Mouse (Mus musculus) heart, postnatal 14 days (tissue): ENCODE measurements around the gene Tlr8. TPM values are rescaled to one million over a fixed set of nuclear protein-coding genes. Genes with fewer than 3 reads are reported as not detected.
"Not testable (repeated sequence)": the region's sequence is repeated elsewhere in the genome, so short reads cannot be mapped to it uniquely, and the experiment has no call there.

Experiments used
- DNase-seq, 2 experiments: peaks; one replicate each; pipeline ENCODE4 v3.0.0; 2021 to 2022
- intact Hi-C: fragments of 180-260 bp; cut with DNase I; formaldehyde crosslinking; loops from one replicate; pipeline ENCODE4 v1.15.1; 2025
- long read RNA-seq, 2 experiments: library from polyadenylated mRNA; stranded (forward); transcript quantifications; one replicate each; pipeline ENCODE4 v2.0.0; 2021
- total RNA-seq, 2 experiments: library from RNA; stranded (reverse); gene quantifications; 2 replicates each; pipeline ENCODE4 v1.2.3; 2021

Gene Tlr8
- total RNA-seq, result 1 to 10 TPM; 1.9 to 2.2 TPM
- long read RNA-seq, experiment 1, result 0 reads
- long read RNA-seq, experiment 2, result 0 reads

DNA sequence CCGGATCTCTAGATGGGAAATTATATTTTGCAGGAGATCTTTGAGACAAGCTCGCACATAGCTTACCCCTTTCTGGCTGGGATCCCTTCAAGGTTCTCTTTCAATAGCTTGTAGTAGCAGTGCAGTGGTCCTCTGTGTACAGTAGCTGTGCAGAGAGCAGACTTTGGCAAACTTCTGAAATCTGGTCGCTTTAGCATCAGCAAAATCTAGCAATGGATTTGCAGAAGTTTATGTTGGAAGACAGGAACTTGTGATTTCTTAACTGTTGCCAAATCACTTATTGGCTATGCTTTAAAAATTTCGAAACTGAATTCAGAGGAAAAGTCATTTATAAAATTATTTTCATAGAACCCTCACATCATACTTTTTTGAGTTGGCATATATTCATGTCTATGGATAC is at the start of gene Tlr8:
Tlr8 (minus strand) TSS at position 244 of the 400 bp plus-strand sequence.
- intact Hi-C loops, result no loop called here
- DNase-seq, result no peak

DNA sequence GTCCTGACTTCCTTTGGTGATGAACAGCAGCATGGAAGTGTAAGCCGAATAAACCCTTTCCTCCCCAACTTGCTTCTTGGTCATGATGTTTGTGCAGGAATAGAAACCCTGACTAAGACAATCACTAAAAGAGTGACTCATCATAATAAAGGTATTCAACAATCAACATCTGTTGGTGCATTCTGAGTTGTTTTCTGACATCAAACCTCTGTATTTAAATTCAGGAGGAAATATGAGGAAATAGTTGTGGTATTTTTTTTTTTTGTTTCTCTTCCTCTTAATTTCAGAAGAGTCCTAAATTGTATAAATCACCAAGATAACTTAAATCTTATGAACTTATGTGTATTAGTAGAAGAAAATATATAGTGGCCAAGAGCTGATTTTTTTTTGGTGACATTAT is 37.9 kb upstream of the Tlr8 start:
- intact Hi-C loops, DNase-seq: not testable (repeated sequence)

DNA sequence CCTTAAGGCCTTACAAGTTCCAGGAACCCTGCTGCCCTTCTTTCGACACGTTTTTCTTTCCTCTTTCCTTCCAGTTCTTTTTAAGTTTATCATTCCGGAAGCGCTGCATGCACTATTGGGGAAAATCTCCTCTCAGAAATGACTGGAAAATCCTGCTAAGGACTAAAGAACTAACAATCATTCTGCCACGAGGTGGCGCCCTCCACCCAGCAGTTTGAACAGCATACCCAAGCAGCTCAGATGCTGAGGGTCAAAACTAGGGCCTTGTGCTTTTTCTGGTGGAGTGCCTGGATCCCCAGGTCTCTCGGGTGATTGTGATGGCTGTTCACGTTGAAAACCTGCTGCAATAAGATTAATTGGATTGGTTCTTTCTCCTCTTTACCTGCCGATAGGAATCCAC is 12.8 kb upstream of the Tlr8 start:
- peak; percentile 62 to 74 for DNase-seq
- intact Hi-C loops, result no loop called here

DNA sequence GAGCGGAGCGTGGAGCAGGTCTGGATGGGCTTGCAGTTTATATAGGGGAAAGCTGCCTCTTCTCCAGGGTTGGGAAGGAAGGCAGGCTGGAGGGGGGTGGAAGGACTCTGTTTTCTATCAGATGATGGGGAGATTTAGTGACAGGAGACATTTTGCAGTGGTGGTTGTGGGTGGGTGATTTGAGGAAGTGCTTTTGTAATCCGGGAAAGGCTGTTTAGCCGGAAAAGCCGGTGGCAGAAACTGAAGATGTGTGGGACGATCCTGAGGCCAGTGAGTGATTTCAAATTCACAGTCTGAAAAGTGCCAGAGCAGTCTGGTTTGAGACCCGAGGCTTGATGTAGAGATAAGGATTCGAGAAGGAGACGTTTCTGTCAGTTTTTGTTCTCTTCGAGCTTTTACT is 12.4 kb upstream of the Tlr8 start:
- intact Hi-C loops, result no loop called here
- DNase-seq, result no peak

DNA sequence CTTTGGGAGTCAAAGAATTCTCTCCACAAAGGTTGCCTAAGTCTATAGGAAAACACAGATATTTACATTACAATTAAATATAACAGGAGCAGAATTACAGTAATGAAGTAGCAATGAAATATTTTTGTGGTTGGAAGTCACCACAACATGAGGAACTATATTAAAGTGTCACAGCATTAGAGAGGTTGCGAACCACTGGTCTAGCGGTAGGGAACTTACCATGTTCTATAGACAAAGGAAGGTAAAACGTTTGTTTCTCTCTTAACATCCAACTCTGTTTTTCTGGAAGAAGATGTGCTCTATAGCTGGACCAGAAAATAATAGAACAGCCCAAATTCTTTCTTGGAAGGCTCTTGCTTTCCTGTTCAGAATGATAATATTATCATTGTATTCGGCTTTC is 599 bp downstream of the Tlr8 start:
- DNase-seq, result no peak
- intact Hi-C loops, result no loop called here

DNA sequence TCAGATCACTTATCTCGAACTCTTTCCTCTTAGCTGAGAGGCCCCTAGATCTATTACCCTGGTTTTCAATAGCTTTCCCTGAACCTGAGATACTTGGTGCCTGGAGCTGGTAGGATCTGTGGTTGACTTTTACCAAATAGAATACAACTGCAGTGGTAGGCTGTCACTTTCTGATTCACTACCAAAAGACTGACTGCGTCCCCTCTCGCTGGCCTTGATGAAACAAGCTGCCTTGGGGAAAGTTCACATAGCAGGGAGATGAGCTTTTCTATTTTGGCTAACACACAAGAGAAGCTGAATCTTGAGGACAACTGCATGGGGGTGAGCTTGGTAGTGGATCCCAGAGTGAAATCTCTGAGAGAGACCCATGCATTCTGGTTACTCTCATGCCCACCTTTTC is 22.4 kb downstream of the Tlr8 start:
- intact Hi-C loops, result no loop called here
- DNase-seq, result no peak

DNA sequence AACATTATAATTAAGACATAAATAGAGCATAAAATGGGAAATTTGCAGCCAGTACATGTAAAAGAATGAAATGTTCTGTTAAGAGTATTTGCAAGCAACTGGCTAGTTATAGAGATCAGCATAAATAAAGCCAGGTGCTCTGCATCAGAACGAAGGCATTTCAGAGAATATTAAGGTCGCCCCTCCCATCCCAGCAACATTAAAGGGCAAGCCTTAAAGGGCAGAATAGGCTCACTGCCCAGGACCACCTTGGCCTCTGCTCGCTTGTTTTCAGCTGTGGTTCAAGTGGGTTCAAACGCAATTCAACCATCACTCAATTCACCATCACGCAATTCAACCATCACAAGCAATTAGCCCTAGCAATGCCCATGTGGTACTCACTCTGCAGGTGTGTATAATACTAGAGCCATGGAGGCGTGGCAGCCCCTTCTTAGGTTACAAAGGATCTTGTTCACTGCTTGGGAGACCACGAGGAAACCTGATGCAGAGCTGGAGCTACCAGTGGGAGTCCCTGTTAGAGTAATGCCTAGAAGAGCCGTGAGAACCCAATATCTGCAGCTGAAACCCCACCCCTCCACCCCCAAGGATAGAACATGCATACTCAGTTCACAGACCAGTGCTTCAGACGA is 24.7 kb downstream of the Tlr8 start:
- DNase-seq, result no peak
- intact Hi-C loops, result loop anchor here (10.0 kb wide), 1 partner anchor 1075 kb away; no protein-coding TSS in a partner anchor

DNA sequence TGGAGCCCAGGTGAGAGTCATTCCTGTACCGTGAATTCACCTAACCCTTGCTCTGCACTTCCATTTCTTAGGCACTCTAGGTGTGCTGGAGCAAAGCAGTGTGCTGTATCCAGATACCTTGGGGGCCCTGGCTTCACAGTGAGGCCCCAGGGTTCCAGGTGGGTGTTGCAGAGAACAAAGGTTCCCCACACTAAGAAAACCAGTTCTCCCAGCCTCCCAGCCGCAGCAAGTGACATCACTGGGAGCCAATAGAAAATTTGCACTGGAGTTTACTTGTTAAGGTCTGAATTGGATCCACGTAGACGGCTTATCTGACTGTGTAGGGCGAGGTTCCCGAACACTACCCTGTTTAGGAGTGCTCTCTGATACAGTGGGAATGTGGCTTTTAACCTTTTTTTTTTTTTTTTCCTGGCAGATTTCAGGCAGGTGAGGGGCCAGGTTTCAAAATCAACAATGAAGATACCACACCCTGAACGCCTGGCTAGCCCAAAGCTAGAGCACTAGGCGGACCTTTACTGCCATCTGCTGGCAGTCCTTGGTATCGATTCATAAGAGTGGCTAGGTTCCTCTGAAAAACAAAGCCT is 30.9 kb downstream of the Tlr8 start:
- peak; percentile 71 to 83 for DNase-seq
- intact Hi-C loops, result loop anchor here (1.0 to 10.0 kb wide), 2 partner anchors 572 to 1068 kb away; no protein-coding TSS in a partner anchor

DNA sequence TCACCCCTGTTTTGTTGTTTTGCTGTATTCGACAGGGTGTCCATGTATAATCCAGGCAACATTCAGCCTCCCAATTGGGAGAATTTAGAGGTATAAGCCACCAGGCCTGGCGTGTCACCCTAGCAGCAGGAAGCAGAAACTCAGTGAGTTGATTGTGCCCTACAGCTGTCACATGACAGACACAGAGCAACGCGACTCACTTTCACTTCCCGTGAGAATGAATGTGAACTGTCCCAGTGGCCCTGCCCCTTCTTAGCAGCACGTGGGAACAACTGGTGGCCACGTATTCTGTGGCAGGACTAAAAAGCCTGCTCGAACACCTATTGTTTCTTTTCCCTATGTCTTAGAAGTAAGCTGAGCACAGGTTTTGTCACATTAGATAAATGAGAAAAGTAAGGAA is 33.0 kb downstream of the Tlr8 start:
- intact Hi-C loops, result loop anchor here (10.0 kb wide), 1 partner anchor 1066 kb away; no protein-coding TSS in a partner anchor
- DNase-seq, result no peak

DNA sequence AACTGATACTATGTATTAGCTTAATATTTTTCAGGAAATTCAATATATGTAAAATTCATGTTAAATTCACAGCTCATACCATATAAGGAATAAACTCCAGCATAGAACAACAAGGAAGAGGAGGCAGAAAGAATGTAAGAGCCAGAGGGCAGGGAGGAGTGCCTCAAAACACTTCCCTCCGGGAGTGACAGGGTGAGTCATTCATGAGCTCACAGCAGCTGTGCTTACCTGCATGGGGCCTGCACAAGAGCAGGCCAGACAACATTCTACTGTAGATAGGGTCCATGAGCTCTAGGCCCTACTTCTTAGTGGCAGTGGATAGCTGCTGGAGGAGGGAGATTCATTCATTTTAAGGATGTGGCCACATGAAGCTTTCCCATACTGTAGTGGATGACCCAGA is 34.3 kb downstream of the Tlr8 start:
- intact Hi-C loops, result loop anchor here (10.0 kb wide), 1 partner anchor 1065 kb away; no protein-coding TSS in a partner anchor
- no peak for DNase-seq

DNA sequence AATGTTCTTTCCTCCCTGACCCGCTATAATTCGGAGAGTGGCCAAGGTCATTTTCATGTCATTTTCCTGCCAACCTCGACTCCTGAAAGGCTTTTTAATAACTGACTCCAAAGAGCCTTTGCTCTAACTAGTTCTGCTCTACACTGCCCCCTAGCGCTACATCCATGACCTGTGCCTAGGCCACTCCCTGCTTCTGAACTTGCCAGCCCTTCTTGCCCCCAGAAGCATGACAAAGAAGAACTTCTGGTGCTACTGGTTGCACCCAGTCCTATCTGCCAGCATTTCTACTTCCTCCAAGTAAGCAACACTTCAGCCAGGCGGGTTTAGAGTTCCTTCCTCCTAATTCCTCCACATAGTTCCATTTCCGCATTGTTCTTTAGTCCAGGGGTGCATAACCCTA is 34.9 kb downstream of the Tlr8 start:
- intact Hi-C loops, result no loop called here
- peak; percentile 45 to 66 for DNase-seq

DNA sequence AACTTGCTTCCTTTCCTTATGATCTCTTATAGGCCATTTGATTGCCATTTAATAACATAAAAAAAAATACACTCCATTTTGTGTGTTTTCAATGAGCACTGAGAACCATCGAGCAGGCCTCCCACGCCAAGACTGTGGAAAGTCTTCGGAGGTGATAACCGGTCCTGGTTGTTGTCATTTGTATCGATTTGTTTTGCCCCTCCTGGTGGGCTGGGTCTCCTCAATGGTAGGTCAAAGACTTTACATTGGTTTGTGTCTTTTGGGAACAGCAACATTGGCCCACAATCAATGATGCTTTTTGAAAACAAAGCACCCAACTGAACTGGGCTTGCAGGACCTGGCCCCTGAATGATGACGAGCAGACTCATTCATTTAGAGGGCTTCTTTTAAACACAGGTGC is 36.4 kb downstream of the Tlr8 start:
- no peak for DNase-seq
- intact Hi-C loops, result no loop called here

DNA sequence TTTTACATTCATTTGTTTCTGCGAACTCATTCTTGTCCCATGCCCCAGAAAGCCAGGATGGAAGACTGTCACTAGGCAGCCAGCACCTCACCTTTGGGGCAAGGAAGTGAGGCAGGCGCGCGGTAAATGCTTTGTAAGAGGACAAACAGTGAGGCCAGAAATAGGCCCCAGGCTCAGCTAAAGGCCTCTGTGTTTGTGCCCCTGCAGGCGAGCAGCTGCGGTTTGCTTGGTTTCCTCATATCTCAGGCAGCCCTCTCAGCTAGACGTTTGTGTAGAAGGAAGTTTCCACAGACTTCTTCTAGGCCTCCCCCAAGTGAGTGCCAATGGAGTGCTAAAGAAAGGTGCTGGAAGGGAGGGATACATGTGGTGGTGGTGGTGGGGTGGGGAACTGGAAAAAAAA is 37.0 kb downstream of the Tlr8 start:
- intact Hi-C loops, result no loop called here
- no peak for DNase-seq

DNA sequence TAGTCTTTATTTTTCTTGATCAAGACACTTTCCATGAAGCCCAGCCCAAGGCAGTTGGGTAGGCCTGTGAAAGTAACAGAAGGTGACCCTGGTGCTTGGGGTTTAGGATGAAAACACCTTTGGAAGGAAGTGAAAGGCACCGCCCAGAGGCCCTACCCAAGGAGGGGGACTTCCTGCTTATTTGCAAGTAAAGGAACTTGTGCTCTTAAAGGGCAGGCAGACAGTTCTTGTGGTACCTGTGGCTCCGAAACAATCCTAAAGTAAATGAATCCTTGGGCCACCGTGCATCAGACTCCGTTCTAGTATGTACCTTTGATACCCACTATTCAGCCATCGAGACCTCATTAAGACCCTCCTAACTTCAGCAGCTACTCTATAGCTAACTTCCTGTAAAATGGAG is 37.6 kb downstream of the Tlr8 start:
- intact Hi-C loops, result no loop called here
- DNase-seq, result no peak

DNA sequence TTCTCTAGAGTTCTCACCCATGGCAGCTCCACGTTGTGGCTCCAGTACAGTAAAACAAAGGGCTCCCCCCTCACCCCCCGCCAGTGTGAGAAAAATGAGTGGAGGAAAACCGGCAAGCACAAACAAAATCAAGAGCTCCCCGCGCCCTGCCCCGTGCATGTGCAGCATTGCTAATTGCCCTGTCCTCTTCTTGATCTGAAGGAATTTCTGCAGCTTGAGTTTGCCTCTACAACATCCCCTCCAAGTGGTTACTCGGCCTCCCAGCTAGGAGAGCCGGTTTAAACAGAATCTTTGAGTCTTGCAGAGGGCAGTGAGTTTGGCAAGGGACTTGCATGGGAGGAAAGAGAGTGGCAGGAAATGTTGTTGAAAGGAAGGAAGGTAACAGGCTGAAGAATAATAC is 51.4 kb downstream of the Tlr8 start:
- intact Hi-C loops, result no loop called here
- DNase-seq, result peak; percentile 26 to 54

DNA sequence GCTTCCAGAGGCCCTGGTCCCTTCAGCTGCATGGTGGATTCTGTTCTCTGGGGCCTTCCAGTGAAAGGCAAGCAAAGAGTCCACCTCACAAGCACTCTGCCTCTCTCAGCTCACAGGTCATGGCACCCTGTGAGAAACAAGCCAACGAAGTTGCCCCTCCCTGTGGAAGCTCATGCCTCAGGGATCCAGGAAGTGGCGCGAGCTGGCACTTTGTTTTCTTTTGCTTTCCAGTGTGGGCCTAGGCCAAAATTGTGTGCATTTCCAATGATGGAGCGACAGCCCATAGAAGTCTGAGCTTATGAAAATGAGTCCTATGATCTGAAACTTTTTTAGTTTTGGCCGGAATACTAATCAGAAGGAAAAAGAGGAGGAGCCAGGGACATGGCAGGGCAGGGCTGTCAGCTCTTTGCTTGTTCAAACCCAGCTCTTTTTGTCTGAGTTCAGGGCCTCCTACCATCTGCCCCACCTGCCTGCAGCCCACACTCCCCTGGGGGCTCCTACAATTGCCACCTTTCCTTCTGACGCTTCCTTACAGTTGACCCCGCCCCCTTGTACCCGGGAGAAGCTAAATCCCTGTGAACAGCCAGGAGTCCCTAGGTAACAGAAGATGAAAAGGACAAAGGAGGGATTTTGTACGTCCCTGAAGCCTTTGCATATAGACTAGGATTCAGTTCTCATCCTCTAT is 52.1 kb downstream of the Tlr8 start:
- intact Hi-C loops, result no loop called here
- DNase-seq, result no peak

DNA sequence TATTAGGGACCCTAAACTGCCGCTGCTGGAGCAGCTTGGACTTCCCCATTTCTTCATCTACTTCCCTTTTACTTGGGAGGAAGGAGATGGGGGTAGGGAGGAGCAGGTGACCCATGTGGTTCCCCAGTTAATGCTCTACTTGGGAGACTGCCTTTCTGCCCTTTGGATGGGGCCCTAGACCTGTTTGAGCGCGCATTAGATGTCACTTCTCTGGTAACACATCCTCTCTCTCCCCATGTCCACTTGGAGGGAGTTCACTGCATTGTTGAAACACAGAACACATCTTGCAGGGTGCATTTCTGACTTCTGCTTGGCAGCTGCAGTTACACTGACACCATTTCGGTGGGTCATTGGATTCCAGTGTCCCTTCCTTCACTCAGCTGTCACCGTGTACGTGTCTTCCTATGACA is 53.8 kb downstream of the Tlr8 start:
- intact Hi-C loops, result no loop called here
- peak in 1 of 2 experiments; percentile 22 for DNase-seq

DNA sequence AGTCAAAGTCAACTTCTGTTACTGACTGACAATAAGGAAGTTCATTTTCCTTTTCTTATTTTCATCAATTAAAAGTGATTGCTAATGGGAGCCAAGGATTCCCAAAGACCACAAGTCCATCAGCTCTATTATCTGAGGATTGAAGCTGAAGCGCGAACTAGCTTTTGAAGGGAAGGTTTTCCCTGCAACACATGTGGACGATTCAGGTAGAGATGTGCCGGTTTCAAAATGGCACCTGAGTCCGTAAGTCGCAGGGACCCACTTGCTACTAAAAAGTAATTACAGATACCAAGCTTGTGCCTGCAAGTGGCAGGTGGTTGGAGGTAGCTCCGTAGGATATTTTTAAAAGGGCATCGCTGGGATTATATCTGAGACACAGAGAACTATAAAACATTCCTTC is 54.3 kb downstream of the Tlr8 start:
- intact Hi-C loops, result loop anchor here (10.0 kb wide), 2 partner anchors 55 to 105 kb away; no protein-coding TSS in a partner anchor
- no peak for DNase-seq

DNA sequence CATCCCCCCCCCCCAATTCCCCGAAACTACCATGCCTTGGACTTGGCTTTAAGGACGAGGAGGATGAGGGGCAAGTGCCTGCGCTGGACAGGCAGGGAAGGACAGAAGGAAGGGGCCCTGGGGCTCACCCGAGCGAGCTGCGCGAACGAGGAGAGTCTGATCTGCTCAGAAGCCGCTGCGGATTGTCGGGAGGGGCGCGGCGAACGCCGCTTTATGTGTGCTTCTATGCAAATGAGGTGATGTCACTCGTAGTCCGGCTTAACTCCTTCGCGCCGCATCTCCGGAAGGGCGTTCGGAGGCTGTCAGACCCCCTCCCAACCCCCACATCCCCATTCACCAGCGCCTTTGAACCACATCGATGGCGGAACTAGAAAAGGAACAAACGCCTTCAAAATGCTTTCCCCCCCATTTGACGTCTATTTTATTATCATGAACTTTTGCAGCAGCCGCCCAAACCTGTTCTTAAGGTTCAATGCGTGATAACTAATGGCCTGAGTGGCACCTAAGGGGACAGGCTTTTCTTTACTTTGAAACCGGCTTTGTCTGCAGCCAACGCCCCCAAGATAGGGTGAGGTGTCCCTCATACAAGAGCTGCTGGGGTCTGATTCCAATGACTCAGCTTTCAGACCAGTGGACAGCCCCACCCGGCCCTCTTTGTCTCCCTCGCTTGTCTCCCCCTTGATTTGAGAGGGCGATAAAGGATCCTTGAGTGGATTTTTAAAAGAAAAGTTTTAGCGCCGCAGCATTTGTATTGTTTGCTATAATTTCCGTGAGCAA is 55.0 kb downstream of the Tlr8 start, which contains the start of gene Tmsb4x:
Tmsb4x (minus strand) TSS at position 338 of the 777 bp plus-strand sequence.
- intact Hi-C loops, result loop anchor here (10.0 kb wide), 2 partner anchors 54 to 104 kb away; no protein-coding TSS in a partner anchor

DNA sequence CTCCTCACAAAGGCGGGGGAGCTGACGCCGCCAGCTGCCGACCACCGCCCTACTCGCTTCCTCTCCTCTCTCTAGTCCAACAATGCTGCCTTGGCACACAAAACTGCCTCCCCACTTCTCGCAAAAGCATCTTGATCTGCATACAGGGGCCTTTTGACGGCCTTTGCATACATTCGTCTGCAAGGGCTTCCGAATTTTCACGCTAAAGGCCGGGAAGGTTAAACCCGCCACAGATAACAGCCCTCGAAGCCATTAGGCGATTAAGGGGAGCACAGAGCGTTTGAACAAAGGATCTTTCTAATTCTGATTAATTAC is 55.7 kb downstream of the Tlr8 start:
- peak; percentile 45 to 49 for DNase-seq
- intact Hi-C loops, result loop anchor here (10.0 kb wide), 2 partner anchors 54 to 104 kb away; no protein-coding TSS in a partner anchor

More for the DNA sequence above, 55.0 kb downstream of the Tlr8 start, which contains the start of gene Tmsb4x:
- peak; percentile 84 to 89 for DNase-seq
